Mouse (Mus musculus): Measurements from ENCODE around the gene Npffr2. TPM values are rescaled to one million over a fixed set of nuclear protein-coding genes. Genes with fewer than 3 reads are reported as not detected.
"Not testable (repeated sequence)": the region's sequence is repeated elsewhere in the genome, so short reads cannot be mapped to it uniquely, and the experiment has no call there.

The Npffr2 gene
- polyA plus RNA-seq, 1 experiment from 2014 or later, result not detected

DNA sequence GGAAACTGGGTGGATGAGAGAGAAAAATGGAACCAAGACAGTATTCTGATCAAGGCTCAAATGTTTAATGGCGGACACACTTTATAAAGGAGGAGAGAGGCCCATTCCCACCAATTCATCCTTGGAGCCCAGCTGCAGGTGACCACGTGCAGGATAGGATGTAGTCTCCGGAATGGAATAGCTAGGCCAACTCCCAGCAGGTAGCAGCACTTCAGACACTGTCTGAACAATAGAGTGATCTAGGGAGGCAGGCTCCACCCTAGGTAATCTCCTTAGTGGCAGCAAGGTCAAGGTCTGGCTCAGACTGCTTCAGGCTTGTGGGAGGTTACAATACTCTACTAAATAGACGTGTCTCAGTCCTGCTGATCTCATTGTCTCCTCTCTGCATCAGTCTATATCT, 31.9 kb downstream of the Npffr2 start:
- not testable (repeated sequence) for H3K9ac ChIP-seq (replicated peaks; ENCODE audit: low read length); H3K4me3 ChIP-seq (ENCODE audit: low read length); H3K9me3 ChIP-seq (ENCODE audit: low read length); H3K36me3 ChIP-seq (ENCODE audit: insufficient read depth, low read length); H3K4me2 ChIP-seq (replicated peaks; ENCODE audit: low read depth, low read length); ATAC-seq (ENCODE audit: low FRiP score, low TSS enrichment); H3K4me1 ChIP-seq (ENCODE audit: insufficient read depth, low read length); H3K27me3 ChIP-seq (ENCODE audit: insufficient read depth, low read length); H3K27ac ChIP-seq (ENCODE audit: low read length)
- 45% methylated on average over 4 of the region's 4 CpGs for WGBS

DNA sequence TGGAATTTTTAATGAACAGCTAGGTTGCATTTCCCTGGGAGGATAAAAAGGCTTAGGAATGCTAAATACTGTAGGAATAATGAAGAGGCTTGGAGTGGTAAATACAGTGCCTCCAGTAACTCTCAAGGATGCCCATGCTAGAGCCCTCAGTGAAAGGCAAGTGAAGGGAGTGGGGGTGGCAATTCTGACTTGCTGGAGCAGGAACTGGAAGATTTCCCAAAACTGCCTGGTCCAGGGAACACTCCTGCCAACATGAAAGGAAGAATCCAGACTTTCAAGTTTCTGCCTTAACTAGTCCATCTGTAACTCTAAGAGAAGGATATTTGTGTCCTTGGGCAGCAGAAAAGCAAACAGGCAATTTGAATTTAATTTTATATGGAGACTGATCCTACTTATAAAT, 34.2 kb downstream of the Npffr2 start:
- no peak for ATAC-seq (ENCODE audit: low FRiP score, low TSS enrichment)
- Histone ChIP-seq H3K9me3 (ENCODE audit: low read length) (no peaks in the 10 kb centered on the region), H3K36me3 (ENCODE audit: insufficient read depth, low read length) (no peaks in the 10 kb centered on the region), H3K9ac (replicated peaks; ENCODE audit: low read length) (no peak overlapping the region), H3K4me3 (ENCODE audit: low read length) (no peak overlapping the region), H3K27ac (ENCODE audit: low read length) (no peak overlapping the region), H3K4me1 (ENCODE audit: insufficient read depth, low read length) (no peaks in the 10 kb centered on the region), H3K4me2 (replicated peaks; ENCODE audit: low read depth, low read length) (no peak overlapping the region), H3K27me3 (ENCODE audit: insufficient read depth, low read length) (no peaks in the 10 kb centered on the region)

DNA sequence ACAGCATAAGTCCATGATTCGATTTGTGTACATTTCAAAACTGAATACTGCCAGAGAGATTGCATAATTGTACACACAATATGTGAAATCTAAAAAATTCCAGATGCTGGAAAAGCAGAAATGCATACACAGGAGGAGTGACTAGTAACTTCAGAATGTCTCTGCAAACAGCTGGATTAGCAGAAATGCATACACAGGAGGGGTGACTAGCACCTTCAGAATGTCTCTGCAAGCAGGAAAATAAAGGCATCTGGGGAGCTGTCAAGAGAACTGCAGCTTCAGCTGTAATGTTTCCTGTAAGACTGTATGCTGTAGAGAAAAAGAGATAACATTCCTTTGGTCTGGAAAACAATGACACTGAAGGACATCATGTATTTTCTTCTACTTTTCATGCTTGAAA, 51.4 kb downstream of the Npffr2 start:
- 83% methylated on average over 1 of the region's 1 CpGs for WGBS
- no peak for ATAC-seq (ENCODE audit: low FRiP score, low TSS enrichment)
- Histone ChIP-seq H3K27me3 (ENCODE audit: insufficient read depth, low read length) (no peaks in the 10 kb centered on the region), H3K4me2 (replicated peaks; ENCODE audit: low read depth, low read length) (no peak overlapping the region), H3K4me1 (ENCODE audit: insufficient read depth, low read length) (no peaks in the 10 kb centered on the region), H3K9me3 (ENCODE audit: low read length) (no peaks in the 10 kb centered on the region), H3K36me3 (ENCODE audit: insufficient read depth, low read length) (no peaks in the 10 kb centered on the region), H3K27ac (ENCODE audit: low read length) (no peak overlapping the region), H3K9ac (replicated peaks; ENCODE audit: low read length) (no peak overlapping the region), H3K4me3 (ENCODE audit: low read length) (no peak overlapping the region)

DNA sequence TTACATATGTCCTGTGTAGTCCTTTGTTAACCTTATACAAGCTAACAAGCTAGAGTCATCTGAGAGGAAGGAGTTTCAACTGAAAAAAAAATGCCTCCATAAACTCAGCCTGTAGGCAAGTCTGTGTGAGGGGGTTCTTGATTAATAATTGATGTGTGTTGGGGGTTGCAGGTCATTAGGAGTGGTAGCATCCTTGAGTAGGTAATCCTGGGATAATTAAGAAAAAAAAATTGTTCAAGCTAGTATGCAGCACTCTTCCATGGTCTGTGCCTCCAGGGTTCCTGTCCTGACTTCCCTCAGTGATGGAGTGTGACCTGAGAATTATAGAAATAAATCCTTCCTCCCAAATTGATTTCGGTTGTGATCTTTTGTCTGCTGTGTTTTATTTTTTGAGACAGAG, 52.0 kb downstream of the Npffr2 start:
- Histone ChIP-seq H3K4me1 (ENCODE audit: insufficient read depth, low read length) (no peaks in the 10 kb centered on the region), H3K9me3 (ENCODE audit: low read length) (no peaks in the 10 kb centered on the region), H3K27me3 (ENCODE audit: insufficient read depth, low read length) (no peaks in the 10 kb centered on the region), H3K9ac (replicated peaks; ENCODE audit: low read length) (no peak overlapping the region), H3K36me3 (ENCODE audit: insufficient read depth, low read length) (no peaks in the 10 kb centered on the region), H3K27ac (ENCODE audit: low read length) (no peak overlapping the region), H3K4me3 (ENCODE audit: low read length) (no peak overlapping the region), H3K4me2 (replicated peaks; ENCODE audit: low read depth, low read length) (no peak overlapping the region)
- 79% methylated on average over 1 of the region's 1 CpGs for WGBS
- ATAC-seq (ENCODE audit: low FRiP score, low TSS enrichment), result no peak

DNA sequence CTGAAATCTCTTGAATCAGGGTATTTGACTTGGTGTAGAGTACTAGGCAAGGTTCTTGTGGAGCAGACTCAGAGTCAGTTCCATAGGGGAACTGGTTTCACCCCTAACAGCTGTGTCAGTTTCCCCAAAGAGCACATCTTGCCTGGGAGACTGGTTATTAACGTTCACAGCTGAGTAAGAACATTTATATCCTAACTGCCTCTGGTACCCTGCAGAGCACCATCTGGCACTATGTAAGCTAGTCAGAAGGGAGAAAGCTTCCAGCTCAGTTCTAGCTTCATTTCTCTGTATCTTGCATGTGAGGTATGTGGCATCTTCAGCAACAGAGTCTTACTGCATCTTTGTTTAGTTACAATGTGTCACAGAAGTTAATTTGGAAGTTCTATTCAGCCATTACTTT, 53.9 kb downstream of the Npffr2 start:
- no peak overlapping the region for H3K4me3 ChIP-seq (ENCODE audit: low read length)
- H3K9me3 ChIP-seq (ENCODE audit: low read length), result no peaks in the 10 kb centered on the region
- no peaks in the 10 kb centered on the region for H3K4me1 ChIP-seq (ENCODE audit: insufficient read depth, low read length)
- no peak for ATAC-seq (ENCODE audit: low FRiP score, low TSS enrichment)
- H3K36me3 ChIP-seq (ENCODE audit: insufficient read depth, low read length), result no peaks in the 10 kb centered on the region
- 62% methylated on average over 1 of the region's 1 CpGs for WGBS
- no peak overlapping the region for H3K4me2 ChIP-seq (replicated peaks; ENCODE audit: low read depth, low read length)
- no peak overlapping the region for H3K27ac ChIP-seq (ENCODE audit: low read length)
- H3K27me3 ChIP-seq (ENCODE audit: insufficient read depth, low read length), result no peaks in the 10 kb centered on the region
- H3K9ac ChIP-seq (replicated peaks; ENCODE audit: low read length), result no peak overlapping the region

DNA sequence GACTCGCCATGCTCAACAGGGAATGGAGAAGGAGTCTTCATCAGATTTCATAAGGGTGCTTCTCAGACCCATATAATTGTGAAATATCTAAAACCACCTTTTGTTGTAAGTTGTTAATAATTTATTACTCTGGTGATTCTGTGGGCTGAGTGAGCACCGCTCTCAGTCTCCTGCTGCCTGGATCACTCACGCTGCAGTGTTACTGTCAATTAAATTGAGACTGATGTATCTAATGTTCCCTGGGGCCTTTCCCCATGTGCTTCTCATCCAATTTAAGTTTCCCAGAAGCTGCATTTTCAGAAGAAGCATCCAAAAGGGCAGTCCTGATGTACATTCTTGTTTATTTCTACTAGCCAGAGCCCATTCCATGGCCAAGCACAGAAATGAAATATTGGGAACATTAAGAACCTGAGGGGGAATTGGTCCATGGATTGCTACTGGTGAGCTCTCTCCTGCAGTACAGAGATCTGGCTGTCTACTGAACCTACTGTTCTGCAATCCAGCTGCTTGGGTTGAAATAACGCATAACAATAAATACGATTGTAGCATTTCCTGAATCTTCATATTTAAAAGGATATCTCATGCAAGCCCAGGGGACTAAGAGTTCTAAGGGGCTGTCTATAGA, 54.6 kb downstream of the Npffr2 start:
- Histone ChIP-seq H3K27ac (ENCODE audit: low read length) (no peak overlapping the region), H3K4me2 (replicated peaks; ENCODE audit: low read depth, low read length) (no peak overlapping the region), H3K9me3 (ENCODE audit: low read length) (no peaks in the 10 kb centered on the region), H3K27me3 (ENCODE audit: insufficient read depth, low read length) (no peaks in the 10 kb centered on the region), H3K9ac (replicated peaks; ENCODE audit: low read length) (no peak overlapping the region), H3K36me3 (ENCODE audit: insufficient read depth, low read length) (no peaks in the 10 kb centered on the region), H3K4me1 (ENCODE audit: insufficient read depth, low read length) (no peaks in the 10 kb centered on the region), H3K4me3 (ENCODE audit: low read length) (no peak overlapping the region)
- no peak for ATAC-seq (ENCODE audit: low FRiP score, low TSS enrichment)
- WGBS, result 73% methylated on average over 5 of the region's 5 CpGs

DNA sequence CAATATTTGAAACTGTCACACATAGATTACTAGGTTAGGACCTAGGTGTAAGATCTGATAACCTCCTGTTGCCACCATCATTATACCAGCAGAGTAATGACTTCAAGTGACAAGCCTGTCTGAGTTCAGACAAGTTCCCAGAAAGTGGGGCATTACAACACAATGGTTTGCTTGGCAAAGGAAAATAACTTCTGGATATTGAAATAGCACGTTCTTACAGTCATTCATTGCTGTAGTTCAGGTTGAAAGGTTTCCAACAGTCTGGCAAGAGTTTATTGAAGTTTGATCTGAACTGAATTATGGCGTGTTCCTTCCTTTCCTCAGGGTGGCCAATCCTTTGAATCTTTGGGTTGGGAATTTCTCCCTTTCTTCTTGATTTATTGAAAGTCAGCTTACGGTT, 57.8 kb downstream of the Npffr2 start:
- Histone ChIP-seq H3K27ac (ENCODE audit: low read length) (no peak overlapping the region), H3K9ac (replicated peaks; ENCODE audit: low read length) (no peak overlapping the region), H3K9me3 (ENCODE audit: low read length) (no peaks in the 10 kb centered on the region), H3K4me1 (ENCODE audit: insufficient read depth, low read length) (no peaks in the 10 kb centered on the region), H3K4me2 (replicated peaks; ENCODE audit: low read depth, low read length) (no peak overlapping the region), H3K36me3 (ENCODE audit: insufficient read depth, low read length) (no peaks in the 10 kb centered on the region), H3K4me3 (ENCODE audit: low read length) (no peak overlapping the region), H3K27me3 (ENCODE audit: insufficient read depth, low read length) (no peaks in the 10 kb centered on the region)
- WGBS, result 64% methylated on average over 3 of the region's 3 CpGs
- no peak for ATAC-seq (ENCODE audit: low FRiP score, low TSS enrichment)

DNA sequence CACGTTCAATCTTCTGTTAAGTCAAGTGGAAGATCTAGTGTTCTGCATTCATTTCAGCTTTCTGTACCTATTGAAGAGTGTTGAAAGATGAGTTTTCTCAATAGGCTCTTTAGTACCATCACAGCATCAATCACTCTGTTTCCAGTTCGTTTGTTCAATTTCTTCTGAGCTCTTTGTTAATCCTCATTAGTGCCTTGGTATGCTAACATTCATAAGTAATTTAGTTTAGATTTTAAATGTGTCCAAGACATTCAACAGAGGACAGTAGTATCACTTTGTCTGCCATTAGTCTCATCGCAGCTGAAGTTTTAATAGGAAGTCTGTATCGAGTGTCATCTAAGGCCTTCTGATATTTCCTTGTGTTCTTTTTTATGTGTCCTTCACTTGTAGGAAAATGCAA, 65.1 kb downstream of the Npffr2 start:
- Histone ChIP-seq H3K9me3 (ENCODE audit: low read length) (no peaks in the 10 kb centered on the region), H3K27me3 (ENCODE audit: insufficient read depth, low read length) (no peaks in the 10 kb centered on the region), H3K4me3 (ENCODE audit: low read length) (no peak overlapping the region), H3K36me3 (ENCODE audit: insufficient read depth, low read length) (no peaks in the 10 kb centered on the region), H3K9ac (replicated peaks; ENCODE audit: low read length) (no peak overlapping the region), H3K4me2 (replicated peaks; ENCODE audit: low read depth, low read length) (no peak overlapping the region), H3K27ac (ENCODE audit: low read length) (no peak overlapping the region), H3K4me1 (ENCODE audit: insufficient read depth, low read length) (no peaks in the 10 kb centered on the region)
- no peak for ATAC-seq (ENCODE audit: low FRiP score, low TSS enrichment)
- 77% methylated on average over 4 of the region's 4 CpGs for WGBS

DNA sequence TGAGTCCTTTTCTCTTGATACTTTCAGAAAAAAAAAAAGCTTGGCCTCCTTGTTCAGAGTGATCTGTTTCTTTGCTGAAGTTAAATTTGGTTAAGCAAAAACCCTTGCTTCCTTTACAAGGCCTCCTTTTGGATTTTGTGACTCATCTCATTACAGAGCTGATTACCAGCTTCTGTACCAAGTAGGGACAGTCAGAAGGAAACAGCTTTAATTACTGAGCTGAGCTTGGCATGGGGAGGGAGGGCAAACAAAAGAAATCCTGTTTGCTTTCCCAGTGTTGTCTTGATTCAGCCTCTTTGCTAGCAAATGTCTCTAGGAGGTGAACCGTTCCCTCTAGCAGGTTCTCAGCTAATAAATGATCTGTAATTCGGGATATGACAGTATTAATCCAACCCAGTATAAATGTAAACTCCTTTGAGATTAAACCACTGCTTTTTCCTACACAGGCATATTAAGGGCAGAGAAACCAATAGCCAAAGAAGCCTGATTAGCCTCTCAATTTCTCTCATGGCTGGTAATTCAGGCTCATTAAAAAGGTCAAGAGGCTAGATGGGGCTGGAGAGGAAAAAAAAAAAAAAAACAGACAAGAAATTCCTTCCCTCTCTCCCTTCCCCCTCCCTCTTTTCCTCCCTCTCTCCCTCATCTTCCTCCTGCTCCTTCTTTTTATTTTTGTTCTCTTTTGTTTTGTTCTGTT, 84.2 kb downstream of the Npffr2 start:
- H3K36me3 ChIP-seq (ENCODE audit: insufficient read depth, low read length), result no peaks in the 10 kb centered on the region
- H3K9ac ChIP-seq (replicated peaks; ENCODE audit: low read length), result no peak overlapping the region
- H3K27ac ChIP-seq (ENCODE audit: low read length), result no peak overlapping the region
- no peak overlapping the region for H3K4me2 ChIP-seq (replicated peaks; ENCODE audit: low read depth, low read length)
- no peak for ATAC-seq (ENCODE audit: low FRiP score, low TSS enrichment)
- no peaks in the 10 kb centered on the region for H3K4me1 ChIP-seq (ENCODE audit: insufficient read depth, low read length)
- no peaks in the 10 kb centered on the region for H3K9me3 ChIP-seq (ENCODE audit: low read length)
- no peaks in the 10 kb centered on the region for H3K27me3 ChIP-seq (ENCODE audit: insufficient read depth, low read length)
- WGBS, result 63% methylated on average over 2 of the region's 2 CpGs
- H3K4me3 ChIP-seq (ENCODE audit: low read length), result no peak overlapping the region

DNA sequence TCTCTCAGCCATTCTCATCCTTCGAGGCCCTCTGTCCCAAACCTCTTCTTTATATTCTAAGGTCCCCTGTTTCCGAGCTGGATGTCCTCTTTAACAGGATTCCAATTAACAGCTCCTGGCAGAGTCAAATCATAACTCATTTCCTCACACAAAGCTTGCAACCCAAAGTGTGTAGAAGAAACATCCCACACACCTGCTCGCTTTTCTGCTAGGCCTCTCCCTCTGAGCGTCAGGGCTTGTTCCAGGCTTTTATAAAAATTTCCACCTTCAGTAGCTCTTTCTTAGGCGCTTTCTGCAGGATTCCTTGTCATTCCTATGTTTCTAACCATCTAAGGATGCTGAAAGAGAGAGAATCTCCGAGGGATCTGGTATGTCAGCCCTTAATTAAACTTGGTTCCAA, 85.0 kb downstream of the Npffr2 start:
- no peak for ATAC-seq (ENCODE audit: low FRiP score, low TSS enrichment)
- 71% methylated on average over 6 of the region's 6 CpGs for WGBS
- no peak overlapping the region for H3K4me3 ChIP-seq (ENCODE audit: low read length)

More for the DNA sequence above, 85.0 kb downstream of the Npffr2 start:
- no peaks in the 10 kb centered on the region for H3K27me3 ChIP-seq (ENCODE audit: insufficient read depth, low read length)
- H3K9me3 ChIP-seq (ENCODE audit: low read length), result no peaks in the 10 kb centered on the region
- H3K9ac ChIP-seq (replicated peaks; ENCODE audit: low read length), result no peak overlapping the region
- H3K4me2 ChIP-seq (replicated peaks; ENCODE audit: low read depth, low read length), result no peak overlapping the region
- H3K36me3 ChIP-seq (ENCODE audit: insufficient read depth, low read length), result no peaks in the 10 kb centered on the region
- no peaks in the 10 kb centered on the region for H3K4me1 ChIP-seq (ENCODE audit: insufficient read depth, low read length)
- no peak overlapping the region for H3K27ac ChIP-seq (ENCODE audit: low read length)
